Mouse (Mus musculus) midbrain, postnatal 0 days (tissue): ENCODE measurements around the gene Nfic. TPM values are rescaled to one million over a fixed set of nuclear protein-coding genes. Genes with fewer than 3 reads are reported as not detected.

Experiments used
- ATAC-seq: fragments of 200-750 bp; cut with Nextera tagmentation; 2 replicates; pipeline ENCODE4 v1.8.0; 2017; ENCODE audit warnings: moderate number of reproducible peaks, mild to moderate bottlenecking, moderate TSS enrichment, moderate library complexity; ENCODE audit not compliant: low FRiP score
- DNase-seq: peaks from one replicate; pipeline ENCODE4 v3.0.0-alpha.2; 2015; ENCODE audit warnings: low spot score
- H3K27ac ChIP-seq: fragments of 300-500 bp; sonication (generic); 2 replicates; pipeline ENCODE4 v1.5.1; 2014; ENCODE audit warnings: low read depth, mild to moderate bottlenecking, low read length, mixed read lengths
- H3K27me3 ChIP-seq: fragments of 300-500 bp; sonication (generic); 2 replicates; pipeline ENCODE4 v1.6.1; 2014; ENCODE audit warnings: low read length, control low read depth, mixed read lengths; ENCODE audit not compliant: insufficient read depth
- H3K36me3 ChIP-seq: fragments of 300-500 bp; sonication (generic); 2 replicates; pipeline ENCODE4 v1.6.1; 2014; ENCODE audit warnings: low read length, control low read depth, mixed read lengths; ENCODE audit not compliant: insufficient read depth
- H3K4me1 ChIP-seq: fragments of 300-500 bp; sonication (generic); 2 replicates; pipeline ENCODE4 v1.6.1; 2014; ENCODE audit warnings: mild to moderate bottlenecking, control low read depth, antibody characterized with exemption, low read length, mixed read lengths; ENCODE audit not compliant: insufficient read depth
- H3K4me2 ChIP-seq: fragments of 300-500 bp; sonication (generic); 2 replicates; pipeline ENCODE4 v1.6.1; 2014; ENCODE audit warnings: low read depth, mild to moderate bottlenecking, low read length, mixed read lengths; ENCODE audit not compliant: poor library complexity, severe bottlenecking
- H3K4me3 ChIP-seq: fragments of 300-500 bp; sonication (generic); 2 replicates; pipeline ENCODE4 v1.5.1; 2014; ENCODE audit warnings: low read depth, mild to moderate bottlenecking, low read length, moderate library complexity
- H3K9ac ChIP-seq: fragments of 300-500 bp; sonication (generic); replicated peaks from 2 replicates; pipeline ENCODE4 v1.6.1; 2014; ENCODE audit warnings: mild to moderate bottlenecking, low read length, moderate library complexity, mixed read lengths; ENCODE audit not compliant: poor library complexity, severe bottlenecking
- H3K9me3 ChIP-seq: fragments of 300-500 bp; sonication (generic); 2 replicates; pipeline ENCODE4 v1.6.1; 2016; ENCODE audit warnings: low read length, control low read depth
- CTCF ChIP-seq: IDR thresholded peaks from 2 replicates; pipeline ENCODE4 v1.5.1; 2016; ENCODE audit warnings: antibody characterized with exemption, mild to moderate bottlenecking
- WGBS: fragments of 180-500 bp; shearing (Covaris S2); extraction: QIAGEN DNeasy Blood & Tissue Kit; methylation state at CpG from one replicate; pipeline ENCODE4 v1.1.7; 2014; 5-methylcytosine and 5-hydroxymethylcytosine counted together
- polyA plus RNA-seq: library from polyadenylated mRNA; unstranded; fragments of >200 nt; fragmentation: Nextera tagmentation; extraction: Ambion mirVana; gene quantifications from 2 replicates; pipeline ENCODE4 v1.2.1, GENCODE M21; 2015
- total RNA-seq: library from RNA; depleted of rRNA; stranded (reverse); fragments of >200 nt; gene quantifications from 2 replicates; pipeline ENCODE4 v1.2.3, GENCODE M21; 2014

Gene Nfic
- total and polyA plus RNA-seq, 2 experiments from 2014 or later = 17.4 to 19.1 TPM

DNA sequence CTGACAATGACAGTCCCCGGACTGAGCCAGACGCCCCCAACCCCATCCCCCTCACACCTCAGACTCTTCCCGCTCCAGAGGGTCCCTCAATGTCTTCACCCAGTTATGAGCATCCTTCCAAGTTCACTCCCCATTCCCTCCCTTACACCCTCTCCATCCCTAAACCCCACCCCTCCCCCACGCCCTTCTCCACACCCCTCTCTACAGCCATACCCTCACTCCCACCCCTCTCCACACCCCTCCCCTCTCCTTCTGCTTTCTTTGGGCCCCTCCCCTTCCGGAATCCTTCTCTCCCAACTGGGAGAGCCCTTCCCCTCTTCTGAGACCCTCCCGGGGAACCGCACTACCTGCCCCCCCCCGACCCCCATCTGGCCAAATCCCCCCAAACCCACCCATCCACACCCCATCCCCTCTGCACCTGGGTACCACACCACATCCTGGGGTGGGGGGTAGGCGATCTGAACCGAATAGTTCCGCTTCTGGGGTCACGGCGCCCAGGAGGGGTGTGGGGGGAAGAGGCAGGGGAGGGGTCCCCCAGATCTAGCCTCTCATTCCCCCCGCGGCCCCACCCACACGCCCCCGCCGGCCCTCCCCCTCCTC is 17.1 kb upstream of the Nfic start:
- DNase-seq (no peak), ATAC-seq (peak; percentile 21; the same call in 1 of the 2 replicates)
- no peaks in the 10 kb centered on the region for H3K9me3 ChIP-seq
- peak overlapping the region; percentile 72 for H3K9ac ChIP-seq
- no peaks in the 10 kb centered on the region for H3K27me3 ChIP-seq
- peaks cover 35% of the 10 kb centered on the region for H3K36me3 ChIP-seq
- 5% methylated on average over 14 of the region's 18 CpGs for WGBS
- TF ChIP-seq CTCF = no peak
- H3K4me1 ChIP-seq = 0 out of 2 replicates have a peak, but pooled peaks cover 5% of the 10 kb centered on the region
- peak overlapping the region; percentile 92 for H3K4me2 ChIP-seq
- H3K4me3 ChIP-seq = peak overlapping the region; percentile 46
- H3K27ac ChIP-seq = peak overlapping the region; percentile 85

GRCm38 (mm10) chr10:81470454-81470853 is 15.0 kb upstream of the Nfic start:
- H3K36me3 ChIP-seq = peaks cover 38% of the 10 kb centered on the region
- TF ChIP-seq CTCF = no peak
- H3K4me3 ChIP-seq = no peak overlapping the region
- H3K9ac ChIP-seq = no peak overlapping the region
- DNase-seq (no peak), ATAC-seq (no peak)
- H3K4me2 ChIP-seq = no peak overlapping the region
- H3K27ac ChIP-seq = no peak overlapping the region
- H3K4me1 ChIP-seq = 0 out of 2 replicates have a peak, but pooled peaks cover 5% of the 10 kb centered on the region
- no peaks in the 10 kb centered on the region for H3K9me3 ChIP-seq
- WGBS = 64% methylated on average over 18 of the region's 18 CpGs
- H3K27me3 ChIP-seq = no peaks in the 10 kb centered on the region

GRCm38 (mm10) chr10:81469253-81469652 is 13.8 kb upstream of the Nfic start:
- Histone ChIP-seq H3K4me3 (no peak overlapping the region), H3K9ac (no peak overlapping the region), H3K27me3 (no peaks in the 10 kb centered on the region), H3K36me3 (peaks cover 37% of the 10 kb centered on the region), H3K4me1 (0 out of 2 replicates have a peak, but pooled peaks cover 5% of the 10 kb centered on the region), H3K4me2 (no peak overlapping the region), H3K27ac (no peak overlapping the region), H3K9me3 (no peaks in the 10 kb centered on the region)
- no peak for TF ChIP-seq CTCF
- DNase-seq (no peak), ATAC-seq (no peak)
- WGBS = 78% methylated on average over 5 of the region's 5 CpGs

DNA sequence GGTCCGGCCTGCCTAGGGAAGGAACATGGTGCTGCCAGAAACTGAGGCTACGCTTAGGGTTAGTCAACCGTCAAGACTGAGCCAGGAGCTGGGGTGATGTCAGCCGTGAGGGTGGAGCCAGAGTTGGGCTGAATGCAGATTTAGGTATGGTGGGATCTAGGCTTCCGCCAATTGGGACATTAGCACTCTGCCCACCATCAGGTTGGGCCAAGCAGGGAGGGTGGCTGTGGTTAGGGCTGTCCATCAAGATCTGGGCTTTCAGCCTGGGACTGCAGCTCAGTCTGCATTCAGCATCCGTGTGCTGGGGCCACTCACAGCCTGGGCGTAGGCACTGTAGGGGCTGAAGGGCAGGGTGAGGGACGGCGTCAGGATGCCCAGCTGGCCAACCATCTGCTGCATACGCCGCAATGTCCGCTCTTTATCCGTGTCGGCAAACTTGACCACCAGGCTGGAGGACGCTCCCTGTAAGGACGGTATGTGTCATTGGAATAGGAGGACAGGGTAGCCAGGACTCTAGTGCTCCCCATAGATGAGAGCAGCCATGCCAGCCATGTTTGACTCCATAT is 12.3 kb upstream of the Nfic start:
- DNase-seq = no peak
- 0 out of 2 replicates have a peak, but pooled peaks cover 2% of the 10 kb centered on the region for H3K27me3 ChIP-seq
- ATAC-seq = no peak
- 84% methylated on average over 16 of the region's 16 CpGs for WGBS
- H3K4me1 ChIP-seq = 0 out of 2 replicates have a peak, but pooled peaks cover 5% of the 10 kb centered on the region
- H3K9me3 ChIP-seq = no peaks in the 10 kb centered on the region
- H3K4me3 ChIP-seq = no peak overlapping the region
- H3K4me2 ChIP-seq = no peak overlapping the region
- H3K27ac ChIP-seq = no peak overlapping the region
- no peak for TF ChIP-seq CTCF
- no peak overlapping the region for H3K9ac ChIP-seq
- H3K36me3 ChIP-seq = peaks cover 43% of the 10 kb centered on the region

DNA sequence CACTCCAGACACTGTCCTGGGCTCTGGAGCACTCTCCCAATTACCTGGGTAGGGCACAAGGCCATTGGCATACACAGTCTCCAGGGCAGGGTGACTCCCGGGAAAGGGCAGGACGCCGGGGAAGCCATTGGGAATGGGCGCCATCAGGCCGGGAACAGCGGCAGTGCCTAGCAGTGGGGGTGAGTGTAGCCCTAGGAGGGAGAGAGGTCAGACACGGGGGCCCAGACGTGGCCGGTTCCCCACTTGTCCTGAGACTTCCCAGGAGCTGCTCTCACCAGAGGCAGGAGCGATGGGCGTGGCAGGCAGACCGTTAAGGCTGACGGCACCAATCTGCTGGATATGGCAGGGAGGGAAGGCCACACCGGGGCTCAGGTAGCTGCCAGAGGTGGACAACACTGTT is 11.4 kb upstream of the Nfic start:
- 60% methylated on average over 14 of the region's 14 CpGs for WGBS
- Histone ChIP-seq H3K36me3 (peaks cover 47% of the 10 kb centered on the region), H3K4me1 (0 out of 2 replicates have a peak, but pooled peaks cover under 1% of the 10 kb centered on the region), H3K4me3 (no peak overlapping the region), H3K27ac (no peak overlapping the region), H3K9me3 (no peaks in the 10 kb centered on the region), H3K27me3 (0 out of 2 replicates have a peak, but pooled peaks cover 2% of the 10 kb centered on the region), H3K9ac (no peak overlapping the region), H3K4me2 (no peak overlapping the region)
- no peak for ATAC-seq
- no peak for TF ChIP-seq CTCF
- no peak for DNase-seq

GRCm38 (mm10) chr10:81466066-81466465 is 10.6 kb upstream of the Nfic start:
- no peak for TF ChIP-seq CTCF
- WGBS = 82% methylated on average over 2 of the region's 2 CpGs
- no peak for ATAC-seq
- no peaks in the 10 kb centered on the region for H3K9me3 ChIP-seq
- H3K4me1 ChIP-seq = no peaks in the 10 kb centered on the region
- H3K27ac ChIP-seq = no peak overlapping the region
- H3K4me2 ChIP-seq = no peak overlapping the region; the same call in 1 of the 2 replicates
- peaks cover 50% of the 10 kb centered on the region for H3K36me3 ChIP-seq
- H3K4me3 ChIP-seq = no peak overlapping the region
- H3K9ac ChIP-seq = no peak overlapping the region
- H3K27me3 ChIP-seq = 0 out of 2 replicates have a peak, but pooled peaks cover 2% of the 10 kb centered on the region
- no peak for DNase-seq
